Mouse (Mus musculus) forebrain, embryonic 13.5 days (tissue): ENCODE results near the gene Dbx1. TPM values are rescaled to one million over a fixed set of nuclear protein-coding genes. Genes with fewer than 3 reads are reported as not detected.

ENCODE experiments used
- ATAC-seq: fragments of 200-750 bp; cut with Nextera tagmentation; 2 replicates; pipeline ENCODE4 v1.8.0; 2017
- H3K27ac ChIP-seq: fragments of 300-500 bp; sonication (generic); 2 replicates; pipeline ENCODE4 v1.5.1; 2015; ENCODE audit warnings: inconsistent platforms, mild to moderate bottlenecking, moderate library complexity
- H3K27me3 ChIP-seq: fragments of 300-500 bp; sonication (generic); 2 replicates; pipeline ENCODE4 v1.6.1; 2015; ENCODE audit warnings: mild to moderate bottlenecking, inconsistent platforms
- H3K36me3 ChIP-seq: fragments of 300-500 bp; sonication (generic); 2 replicates; pipeline ENCODE4 v1.6.1; 2015; ENCODE audit warnings: mild to moderate bottlenecking, inconsistent platforms; ENCODE audit not compliant: poor library complexity, severe bottlenecking
- H3K4me1 ChIP-seq: fragments of 300-500 bp; sonication (generic); 2 replicates; pipeline ENCODE4 v1.6.1; 2015; ENCODE audit warnings: inconsistent platforms
- H3K4me2 ChIP-seq: fragments of 300-500 bp; sonication (generic); 2 replicates; pipeline ENCODE4 v1.6.1; 2015; ENCODE audit warnings: inconsistent platforms, mild to moderate bottlenecking, moderate library complexity
- H3K4me3 ChIP-seq: fragments of 300-500 bp; sonication (generic); 2 replicates; pipeline ENCODE4 v1.5.1; 2015; ENCODE audit warnings: mild to moderate bottlenecking, inconsistent platforms
- H3K9ac ChIP-seq: fragments of 300-500 bp; sonication (generic); 2 replicates; pipeline ENCODE4 v1.6.1; 2015; ENCODE audit warnings: mild to moderate bottlenecking, inconsistent platforms
- H3K9me3 ChIP-seq: fragments of 300-500 bp; sonication (generic); replicated peaks from 2 replicates; pipeline ENCODE4 v1.6.1; 2016; ENCODE audit warnings: inconsistent platforms
- WGBS: fragments of 180-500 bp; shearing (Covaris S2); methylation state at CpG from one replicate; pipeline ENCODE4 v1.1.7; 2015; 5-methylcytosine and 5-hydroxymethylcytosine counted together
- polyA plus RNA-seq: library from polyadenylated mRNA; unstranded; fragments of >200 nt; fragmentation: Nextera tagmentation; extraction: Ambion mirVana; gene quantifications from 2 replicates; pipeline ENCODE4 v1.2.1, GENCODE M21; 2015

Dbx1 gene
- polyA plus RNA-seq, 1 experiment from 2014 or later = 7.5 TPM

DNA sequence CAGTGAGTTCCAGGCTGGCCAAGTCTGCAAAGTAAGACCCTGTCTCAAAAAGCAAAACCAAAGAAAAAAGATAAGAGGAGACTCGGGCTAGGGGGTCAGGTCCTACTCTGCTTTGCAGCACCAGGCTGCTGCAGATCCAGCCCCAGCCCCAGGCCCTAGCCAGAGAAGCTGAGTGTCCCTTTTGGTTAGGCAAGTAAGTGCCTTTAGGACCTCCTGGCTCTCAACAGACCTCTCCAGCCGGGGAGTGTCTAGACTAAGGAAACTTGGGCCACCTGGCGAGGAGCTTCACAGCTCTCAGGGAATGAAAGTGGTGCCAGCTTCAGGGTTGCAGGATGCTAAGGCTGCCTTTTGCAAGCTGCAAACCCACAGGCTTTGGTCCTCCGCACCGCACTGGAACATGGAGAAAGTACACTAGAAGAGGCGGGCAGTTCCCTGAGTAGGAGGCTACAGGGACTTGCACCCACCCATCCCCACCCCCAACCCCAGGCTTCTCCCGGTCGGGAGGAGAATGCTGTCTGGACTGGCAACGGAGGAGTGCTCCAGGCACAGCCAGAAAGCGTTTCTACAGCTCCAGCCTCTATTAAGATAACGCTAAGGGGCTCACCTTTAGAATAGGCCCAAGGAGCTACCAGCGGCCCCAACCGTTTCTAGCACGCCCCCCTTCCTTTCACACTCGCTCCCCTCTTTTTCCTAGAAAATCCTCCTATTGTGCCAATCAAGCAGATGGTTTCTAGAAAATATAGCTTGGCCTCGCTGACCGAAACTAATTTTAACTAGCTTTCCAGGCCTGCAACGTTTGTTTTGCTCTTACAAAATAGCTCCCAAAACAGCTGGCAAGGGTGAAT is 3.4 kb upstream of the Dbx1 start:
- no peak overlapping the region for H3K9ac ChIP-seq
- H3K4me2 ChIP-seq = no peak overlapping the region
- no peak overlapping the region for H3K4me3 ChIP-seq
- H3K9me3 ChIP-seq = no peaks in the 10 kb centered on the region
- peak; percentile 37; the same call in 1 of the 2 replicates for ATAC-seq
- H3K36me3 ChIP-seq = no peaks in the 10 kb centered on the region
- peaks cover 35% of the 10 kb centered on the region for H3K4me1 ChIP-seq
- no peak overlapping the region for H3K27ac ChIP-seq
- peaks cover 96% of the 10 kb centered on the region for H3K27me3 ChIP-seq
- WGBS = 3% methylated on average over 18 of the region's 18 CpGs

DNA sequence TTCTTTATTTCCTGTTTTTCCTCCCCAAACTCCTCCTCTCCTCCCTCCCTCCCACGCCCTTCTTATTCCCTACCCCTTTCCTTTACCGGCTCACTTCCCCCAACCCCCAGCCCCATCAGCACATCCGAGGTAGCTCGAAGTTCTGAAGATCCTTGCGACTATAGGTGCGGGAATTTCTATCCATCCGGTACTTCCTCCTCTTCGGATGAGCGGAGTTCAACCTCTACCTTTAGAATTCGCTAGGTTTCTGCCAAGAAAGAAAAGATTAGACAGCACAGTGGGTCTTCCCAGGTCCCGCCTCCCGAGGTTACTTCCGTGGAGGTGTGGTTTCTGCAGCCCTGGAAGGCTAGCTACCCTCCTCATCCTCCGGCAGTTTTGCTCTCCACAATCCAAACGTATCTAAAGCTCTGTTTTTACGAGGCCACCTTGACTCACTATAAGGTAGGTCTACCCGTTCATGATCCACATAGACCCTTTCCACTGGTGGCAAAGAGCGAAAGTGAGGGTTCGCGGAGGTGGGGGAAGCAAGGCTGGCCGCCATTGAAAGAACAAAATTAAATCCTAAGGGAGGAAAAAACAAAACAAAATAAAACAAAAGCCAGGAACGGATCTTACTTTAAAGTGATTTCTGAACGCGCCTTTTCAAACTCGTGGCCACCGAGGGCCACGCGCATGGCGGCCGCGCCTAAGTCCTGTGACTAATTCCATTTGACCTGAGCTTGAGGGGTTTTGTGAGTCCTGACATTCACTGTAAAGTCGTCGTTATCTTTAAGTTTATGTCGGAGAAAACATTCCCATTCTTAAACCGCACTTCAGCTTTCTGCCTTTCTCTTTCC is 2.5 kb upstream of the Dbx1 start:
- peaks cover 44% of the 10 kb centered on the region for H3K4me1 ChIP-seq

DNA sequence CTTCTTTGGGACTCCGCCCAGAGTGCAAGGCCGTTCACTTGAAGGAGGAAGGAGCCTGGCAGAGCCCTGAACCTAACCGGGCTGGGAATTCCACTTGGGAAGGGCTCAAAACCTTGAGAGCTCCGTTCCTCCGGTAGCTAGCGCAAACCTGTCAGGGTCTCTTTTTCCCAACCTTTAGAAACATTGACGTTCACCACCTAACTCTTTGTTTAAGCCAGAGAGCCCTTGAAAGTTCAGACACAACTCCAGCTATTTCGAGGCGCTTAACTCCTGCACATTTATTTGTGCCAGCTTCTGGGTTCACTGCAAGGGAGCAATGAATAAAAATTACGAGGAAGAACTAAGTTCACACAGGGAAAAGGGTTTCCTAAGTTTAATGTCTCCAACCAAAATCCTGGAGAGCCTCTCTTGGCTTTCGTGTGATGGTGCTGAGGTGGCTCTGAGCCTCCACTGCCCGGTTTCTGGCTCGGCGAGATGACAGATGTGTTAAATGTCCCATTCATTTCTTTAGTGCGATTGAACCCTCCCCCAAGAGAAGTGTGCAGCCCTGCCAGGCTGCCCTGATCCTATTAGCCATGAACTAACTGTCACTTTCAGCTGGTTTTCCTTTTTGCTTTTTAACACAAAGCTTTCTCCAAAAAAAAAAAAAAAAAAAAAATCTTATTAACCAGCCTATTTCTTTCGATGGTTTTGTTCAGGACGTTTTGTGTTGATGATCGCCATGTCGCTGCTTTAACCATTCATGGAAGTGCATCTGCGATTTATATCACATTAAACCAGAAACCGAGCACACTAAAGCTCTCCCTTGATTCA is 1.4 kb upstream of the Dbx1 start:
- Histone ChIP-seq H3K4me2 (peak overlapping the region; percentile 16; the same call in 1 of the 2 replicates), H3K9ac (no peak overlapping the region), H3K27ac (no peak overlapping the region), H3K27me3 (peaks cover 98% of the 10 kb centered on the region), H3K4me3 (no peak overlapping the region), H3K36me3 (no peaks in the 10 kb centered on the region), H3K9me3 (no peaks in the 10 kb centered on the region), H3K4me1 (peaks cover 55% of the 10 kb centered on the region)
- no peak for ATAC-seq
- under 1% methylated on average over 21 of the region's 21 CpGs for WGBS

More for the DNA sequence above, 2.5 kb upstream of the Dbx1 start:
- Histone ChIP-seq H3K9me3 (no peaks in the 10 kb centered on the region), H3K27ac (no peak overlapping the region), H3K27me3 (peaks cover 96% of the 10 kb centered on the region), H3K4me3 (no peak overlapping the region), H3K4me2 (0 out of 2 replicates have a peak overlapping the region, but pooled peaks have one; percentile 6), H3K9ac (no peak overlapping the region), H3K36me3 (no peaks in the 10 kb centered on the region)
- ATAC-seq = no peak
- WGBS = 1% methylated on average over 35 of the region's 35 CpGs

DNA sequence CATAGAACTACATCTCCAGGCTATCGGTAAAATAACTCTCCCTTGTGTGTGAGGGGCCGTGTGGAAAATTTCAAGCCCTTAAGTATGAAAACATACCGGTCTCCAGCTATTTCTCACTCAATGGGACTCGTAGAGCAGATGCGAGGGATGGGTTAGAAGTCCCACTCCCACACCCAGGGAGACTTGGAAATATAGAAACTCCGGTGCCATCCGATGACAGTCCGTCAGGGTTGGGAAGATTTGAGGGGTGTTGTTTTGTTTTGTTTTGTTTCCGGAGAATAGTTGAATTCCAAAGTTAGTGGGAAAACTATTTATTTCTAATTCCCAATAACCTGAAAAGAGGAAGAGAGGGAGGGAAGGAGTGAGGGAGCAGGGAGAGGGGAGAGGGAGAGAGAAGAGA is 632 bp upstream of the Dbx1 start:
- no peak overlapping the region for H3K4me2 ChIP-seq
- no peaks in the 10 kb centered on the region for H3K36me3 ChIP-seq
- ATAC-seq = no peak
- H3K4me1 ChIP-seq = peaks cover 60% of the 10 kb centered on the region
- H3K27me3 ChIP-seq = peaks cover 98% of the 10 kb centered on the region
- H3K4me3 ChIP-seq = no peak overlapping the region
- H3K9me3 ChIP-seq = no peaks in the 10 kb centered on the region
- no peak overlapping the region for H3K9ac ChIP-seq
- WGBS = under 1% methylated on average over 9 of the region's 9 CpGs
- H3K27ac ChIP-seq = no peak overlapping the region

DNA sequence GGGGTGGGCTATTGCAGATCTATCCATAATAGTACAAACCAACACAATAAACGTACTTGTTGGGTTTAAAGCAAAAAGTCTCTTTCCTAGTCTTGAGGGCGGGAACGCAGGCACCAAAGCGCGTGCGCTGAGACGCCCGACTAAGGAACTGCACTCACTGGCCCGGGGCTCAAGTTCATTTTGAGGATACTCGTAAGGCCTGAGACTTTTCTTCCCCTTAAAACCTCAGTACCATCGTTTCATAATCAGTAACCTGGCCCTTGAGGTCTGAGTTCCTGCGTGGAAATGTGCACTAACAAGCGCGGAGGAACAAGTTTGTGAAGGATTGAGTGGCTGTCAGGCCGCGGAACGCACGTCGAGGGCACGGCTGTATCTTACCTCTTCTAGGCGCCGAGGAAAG is 678 bp downstream of the Dbx1 start:
- Histone ChIP-seq H3K4me3 (peak overlapping the region; percentile 12), H3K9me3 (no peaks in the 10 kb centered on the region), H3K4me1 (peaks cover 61% of the 10 kb centered on the region), H3K36me3 (no peaks in the 10 kb centered on the region), H3K4me2 (peak overlapping the region; percentile 21; the same call in 1 of the 2 replicates), H3K27me3 (peaks cover 99% of the 10 kb centered on the region), H3K9ac (no peak overlapping the region), H3K27ac (no peak overlapping the region)
- under 1% methylated on average over 22 of the region's 22 CpGs for WGBS
- no peak for ATAC-seq

DNA sequence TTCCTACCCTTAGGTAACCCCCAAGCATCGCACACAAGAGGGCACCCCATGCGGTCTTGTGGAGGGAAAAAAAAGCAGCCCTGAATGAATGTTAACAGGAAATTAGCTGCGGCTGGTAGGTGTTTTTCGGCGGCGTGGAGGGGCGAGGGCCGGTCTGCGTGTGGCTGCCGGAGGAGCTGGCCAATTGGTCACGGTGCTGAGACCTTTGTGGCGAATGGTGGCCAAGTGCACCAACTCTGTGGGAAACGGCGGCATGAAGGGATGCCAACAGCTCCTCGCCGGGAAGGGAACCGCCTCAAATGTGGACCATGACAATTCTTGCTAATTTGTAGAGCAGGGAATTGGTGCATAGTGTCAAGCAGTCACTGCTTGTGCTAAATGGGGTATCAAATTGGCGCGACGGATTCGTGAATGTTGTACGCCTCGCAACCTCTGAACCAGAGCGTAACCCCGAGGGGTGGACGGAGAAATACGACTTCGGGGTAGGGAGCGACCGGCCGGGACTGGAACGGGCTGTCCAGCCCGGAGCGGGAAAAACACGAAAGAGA is 1.5 kb downstream of the Dbx1 start:
- H3K4me2 ChIP-seq = peak overlapping the region; percentile 61
- peaks cover 99% of the 10 kb centered on the region for H3K27me3 ChIP-seq
- no peak overlapping the region for H3K9ac ChIP-seq
- no peak for ATAC-seq
- H3K4me1 ChIP-seq = peaks cover 53% of the 10 kb centered on the region
- H3K27ac ChIP-seq = no peak overlapping the region
- WGBS = under 1% methylated on average over 35 of the region's 35 CpGs
- no peaks in the 10 kb centered on the region for H3K9me3 ChIP-seq
- H3K4me3 ChIP-seq = peak overlapping the region; percentile 27
- no peaks in the 10 kb centered on the region for H3K36me3 ChIP-seq

DNA sequence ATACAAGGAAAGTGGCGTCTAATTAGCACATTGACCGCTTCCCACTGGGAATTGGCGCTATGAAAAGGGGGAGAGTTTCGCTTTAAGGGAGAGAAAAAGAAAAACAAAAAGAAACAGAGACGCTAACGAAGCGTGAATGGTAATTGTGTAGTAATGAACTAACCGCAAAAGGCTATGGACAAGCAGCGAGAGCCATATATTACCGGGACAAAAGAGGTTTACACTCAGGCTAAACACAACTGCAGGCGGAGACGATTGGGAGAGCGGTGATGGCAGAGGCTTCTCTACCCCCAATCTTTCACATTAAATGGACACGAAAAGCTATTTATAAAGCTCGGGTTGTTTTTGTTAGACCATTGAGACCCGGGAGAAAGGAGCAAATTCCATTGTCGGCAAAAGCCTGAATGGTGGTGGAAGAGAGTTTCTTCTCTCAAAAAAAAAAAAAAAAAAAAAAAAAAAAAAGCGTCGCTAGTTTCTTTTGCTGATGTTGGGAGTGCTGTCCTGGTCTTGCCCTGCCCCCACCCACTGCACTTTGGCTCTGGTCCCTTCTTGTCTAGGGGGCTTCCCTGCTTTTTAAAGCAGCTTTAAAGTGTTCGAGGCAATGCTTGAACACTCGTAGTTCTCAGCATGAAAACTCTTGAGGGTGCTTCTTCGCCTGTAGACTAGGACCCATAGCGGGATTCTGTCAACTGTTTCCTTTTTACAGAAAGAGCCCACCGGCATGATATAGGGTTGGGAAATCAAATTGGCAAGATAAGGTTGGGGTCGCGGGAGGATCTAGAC is 2.2 kb downstream of the Dbx1 start:
- under 1% methylated on average over 25 of the region's 26 CpGs for WGBS
- Histone ChIP-seq H3K27me3 (peaks cover 99% of the 10 kb centered on the region), H3K4me3 (peak overlapping the region; percentile 27), H3K9me3 (no peaks in the 10 kb centered on the region), H3K27ac (no peak overlapping the region), H3K4me2 (peak overlapping the region; percentile 61), H3K4me1 (peaks cover 48% of the 10 kb centered on the region), H3K9ac (no peak overlapping the region), H3K36me3 (no peaks in the 10 kb centered on the region)
- ATAC-seq = peak; percentile 42; the same call in 1 of the 2 replicates

DNA sequence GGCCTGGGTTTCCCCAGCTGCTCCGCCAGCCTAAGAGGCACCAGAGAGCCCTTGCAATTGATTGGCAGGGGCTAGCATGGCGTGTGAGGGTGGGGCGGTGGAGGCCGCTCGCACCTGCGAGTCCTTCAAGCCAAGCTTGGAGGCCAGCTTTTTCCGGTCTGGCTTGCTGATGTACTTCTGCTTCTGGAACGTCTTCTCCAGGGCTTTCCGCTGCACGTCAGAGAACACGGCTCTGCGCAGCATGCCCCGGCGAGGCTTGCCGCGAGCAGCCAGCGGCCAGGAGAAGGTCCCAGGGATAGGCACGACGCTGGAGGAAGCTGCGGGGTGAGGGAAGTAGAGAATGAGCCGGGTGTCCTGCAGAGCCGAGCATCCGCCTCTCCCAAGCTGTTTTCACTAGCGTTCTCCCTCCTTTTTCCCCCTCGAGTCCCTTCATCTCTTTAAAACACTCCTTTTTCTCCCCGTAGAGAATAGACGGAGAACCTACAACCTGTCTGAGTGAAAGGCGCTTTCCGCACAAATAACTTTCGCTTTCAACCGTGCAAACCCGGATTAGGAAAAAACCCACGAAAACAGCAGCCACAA is 3.2 kb downstream of the Dbx1 start:
- H3K27me3 ChIP-seq = peaks cover 99% of the 10 kb centered on the region
- H3K9me3 ChIP-seq = no peaks in the 10 kb centered on the region
- H3K4me3 ChIP-seq = peak overlapping the region; percentile 27
- H3K27ac ChIP-seq = no peak overlapping the region
- H3K4me2 ChIP-seq = peak overlapping the region; percentile 61
- under 1% methylated on average over 33 of the region's 33 CpGs for WGBS
- peak; percentile 57; the same call in 1 of the 2 replicates for ATAC-seq
- no peaks in the 10 kb centered on the region for H3K36me3 ChIP-seq
- peak overlapping the region; percentile 38; the same call in 1 of the 2 replicates for H3K9ac ChIP-seq
- peaks cover 48% of the 10 kb centered on the region for H3K4me1 ChIP-seq

DNA sequence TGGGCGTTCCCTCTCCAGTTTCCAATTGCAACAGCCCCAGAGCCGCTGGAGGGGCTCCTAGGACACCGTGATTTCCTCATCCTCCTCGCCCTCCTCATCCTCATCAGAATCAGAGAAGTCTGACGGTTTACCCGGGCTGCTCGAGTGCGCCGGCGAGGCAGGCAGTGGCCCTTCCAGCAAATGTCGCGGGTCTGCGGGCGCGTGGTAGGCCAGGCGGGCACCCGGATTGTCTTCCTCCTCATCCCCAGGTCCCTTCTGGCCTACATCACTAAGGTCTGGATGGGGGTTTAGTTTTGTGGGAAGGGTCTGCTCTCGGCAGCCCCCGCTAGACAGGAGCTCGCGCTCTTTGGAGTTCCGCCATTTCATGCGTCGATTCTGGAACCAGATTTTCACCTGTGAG is 4.3 kb downstream of the Dbx1 start:
- H3K27ac ChIP-seq = no peak overlapping the region
- H3K4me1 ChIP-seq = peaks cover 42% of the 10 kb centered on the region
- no peak overlapping the region for H3K9ac ChIP-seq
- H3K36me3 ChIP-seq = no peaks in the 10 kb centered on the region
- WGBS = 3% methylated on average over 24 of the region's 24 CpGs
- H3K27me3 ChIP-seq = peaks cover 100% of the 10 kb centered on the region
- H3K4me2 ChIP-seq = no peak overlapping the region
- no peak for ATAC-seq
- no peaks in the 10 kb centered on the region for H3K9me3 ChIP-seq
- no peak overlapping the region for H3K4me3 ChIP-seq

DNA sequence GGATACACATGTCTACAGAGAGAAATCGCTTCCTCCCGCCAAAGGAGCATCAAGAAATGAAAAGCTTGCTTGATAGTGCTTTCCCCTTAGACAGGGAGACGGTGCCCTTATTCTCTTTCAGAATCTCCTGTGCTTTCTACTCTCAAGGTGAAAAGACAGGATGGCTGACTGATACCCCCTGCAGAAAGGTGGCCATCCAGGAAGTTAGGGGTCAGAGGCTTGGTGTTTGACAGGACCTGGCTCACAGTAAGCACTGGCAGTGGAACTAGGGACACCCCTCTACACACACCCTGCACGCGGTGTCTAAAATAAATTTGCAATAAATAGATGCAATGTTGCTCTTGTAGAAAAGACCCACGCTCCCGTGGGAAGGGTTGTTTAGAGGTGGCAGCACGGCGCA is 4.8 kb downstream of the Dbx1 start:
- no peaks in the 10 kb centered on the region for H3K9me3 ChIP-seq
- H3K27ac ChIP-seq = no peak overlapping the region
- no peaks in the 10 kb centered on the region for H3K36me3 ChIP-seq
- H3K9ac ChIP-seq = no peak overlapping the region
- H3K27me3 ChIP-seq = peaks cover 100% of the 10 kb centered on the region
- peaks cover 41% of the 10 kb centered on the region for H3K4me1 ChIP-seq
- WGBS = 14% methylated on average over 9 of the region's 9 CpGs
- H3K4me2 ChIP-seq = no peak overlapping the region
- H3K4me3 ChIP-seq = no peak overlapping the region
- ATAC-seq = no peak
